Mouse (Mus musculus) stomach, postnatal 0 days (tissue): ENCODE measurements around the gene Bcl2l1.

Experiments used
- CTCF ChIP-seq: IDR thresholded peaks from 2 replicates; pipeline ENCODE4 v1.5.1; 2016; ENCODE audit warnings: antibody characterized with exemption, low read depth, mild to moderate bottlenecking, moderate library complexity
- EP300 ChIP-seq: optimal IDR thresholded peaks from 2 replicates; pipeline ENCODE3; 2016; ENCODE audit warnings: antibody characterized with exemption

- TF ChIP-seq CTCF, result no peak
- TF ChIP-seq EP300, result no peak
Observed at GRCm38 (mm10) chr2:152810158-152810941, 21.2 kb downstream of the Bcl2l1 start.
